Mouse (Mus musculus): Measurements from ENCODE around the gene St6galnac5.
"Not testable (repeated sequence)": the region's sequence is repeated elsewhere in the genome, so short reads cannot be mapped to it uniquely, and the experiment has no call there.

The St6galnac5 gene

GRCm38 (mm10) chr3:152784353-152784752 is 197.7 kb downstream of the St6galnac5 start:
- not testable (repeated sequence) for DNase-seq

- peak; percentile 71 for DNase-seq
Observed at GRCm38 (mm10) chr3:152783792-152784191, 198.3 kb downstream of the St6galnac5 start.

- no peak for DNase-seq
Observed at GRCm38 (mm10) chr3:152779819-152780218, 202.2 kb downstream of the St6galnac5 start.

GRCm38 (mm10) chr3:152776872-152777540 is 205.0 kb downstream of the St6galnac5 start:
- DNase-seq: peak; percentile 81

- peak; percentile 32 for DNase-seq
Observed at GRCm38 (mm10) chr3:152776363-152776762, 205.7 kb downstream of the St6galnac5 start.

- no peak for DNase-seq
Observed at GRCm38 (mm10) chr3:152770056-152770455, 212.0 kb downstream of the St6galnac5 start.

- DNase-seq: no peak
Observed at GRCm38 (mm10) chr3:152767485-152767884, 214.6 kb downstream of the St6galnac5 start.
